Mouse (Mus musculus) T-helper 2 cell (primary cell): Measurements from ENCODE around the gene Timd4.

Experiments
- in situ Hi-C: fragments of 300-600 bp; cut with MboI, MseI; formaldehyde crosslinking; loops from one replicate; pipeline ENCODE4 v1.15.1; 2025; ENCODE audit warnings: high pct_unique_total_duplicates

Gene Timd4

DNA sequence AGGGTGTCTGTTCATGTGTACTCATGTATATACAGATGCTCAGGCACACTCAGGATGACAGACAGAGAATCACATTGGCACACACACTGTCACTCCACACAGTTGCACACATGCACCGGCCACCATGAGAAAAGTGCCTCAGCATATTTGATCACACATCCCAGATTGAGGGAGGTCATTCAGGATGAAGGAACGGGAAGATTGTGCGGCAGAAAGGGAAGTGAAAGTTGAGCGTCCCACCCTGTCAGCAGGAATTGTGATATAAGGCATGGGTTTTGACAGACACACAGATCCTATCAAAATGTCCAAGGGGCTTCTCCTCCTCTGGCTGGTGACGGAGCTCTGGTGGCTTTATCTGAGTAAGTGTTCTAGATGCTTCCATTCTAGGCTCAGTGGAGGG is at the start of gene Timd4:
Gene Timd4, plus strand, starts transcription at position 290 of the 400 bp plus-strand sequence.
- in situ Hi-C loops = no loop called here

DNA sequence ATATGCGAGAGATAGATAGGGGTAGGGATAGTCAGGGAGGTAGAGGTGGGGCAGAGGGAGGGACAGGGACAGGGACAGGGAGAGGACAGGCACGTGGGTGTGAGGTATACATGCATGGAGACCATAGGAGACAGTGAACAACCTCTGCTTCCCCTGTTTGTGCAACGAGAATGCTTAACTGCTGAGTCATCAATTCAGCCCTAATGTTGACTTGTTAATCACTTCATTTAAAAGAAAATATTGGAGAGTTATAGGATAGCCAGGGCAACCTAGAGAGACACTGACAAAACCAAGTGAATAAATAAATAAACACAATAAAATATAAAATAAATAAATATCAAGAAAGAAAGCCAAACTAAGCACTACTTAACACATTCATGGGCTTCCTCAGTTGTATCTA is 33.7 kb upstream of the Timd4 start:
- in situ Hi-C loops = no loop called here

GRCm38 (mm10) chr11:46779811-46780210 is 30.8 kb upstream of the Timd4 start:
- in situ Hi-C loops = no loop called here

DNA sequence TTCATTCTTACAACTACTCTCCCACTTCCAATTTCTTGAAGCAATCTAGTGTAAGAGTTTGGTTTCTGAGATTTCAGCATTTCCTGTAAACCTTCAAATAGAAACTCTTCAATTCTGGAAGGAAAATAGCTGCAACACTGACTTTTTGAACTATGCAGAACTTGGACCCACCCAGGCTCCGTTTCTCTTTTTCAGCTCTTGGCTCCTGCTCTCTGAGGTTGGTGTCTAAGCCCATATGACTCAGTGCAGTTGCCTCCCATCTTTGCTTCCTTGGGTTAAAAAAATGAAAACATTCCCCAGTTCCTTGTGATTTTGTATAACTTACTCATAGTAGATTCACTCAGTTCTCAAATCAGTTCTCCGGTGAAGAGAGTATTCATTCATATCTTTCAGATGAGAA is 6.2 kb upstream of the Timd4 start:
- in situ Hi-C loops = loop anchor here (10.0 kb wide), 1 partner anchor 1240 kb away; no protein-coding TSS in a partner anchor

DNA sequence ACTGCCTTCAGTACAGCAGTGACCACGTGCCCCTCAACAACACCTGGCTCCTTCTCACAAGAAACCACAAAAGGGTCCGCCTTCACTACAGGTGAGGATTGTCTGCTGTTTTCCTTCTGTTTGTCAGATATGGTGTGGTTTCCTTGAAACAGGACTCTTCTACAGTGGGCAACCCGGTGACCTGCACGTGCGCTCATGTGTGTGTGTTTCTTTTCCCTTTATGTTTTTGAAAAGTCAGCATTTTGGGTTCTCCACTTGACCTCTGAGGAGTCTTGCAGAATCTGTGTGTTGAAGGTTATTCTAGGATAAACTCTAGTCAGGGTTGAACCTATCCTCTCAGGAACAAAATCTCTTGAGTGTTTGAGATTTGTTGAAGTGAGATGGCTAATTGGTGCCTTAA is 7.1 kb downstream of the Timd4 start:
- in situ Hi-C loops = no loop called here

DNA sequence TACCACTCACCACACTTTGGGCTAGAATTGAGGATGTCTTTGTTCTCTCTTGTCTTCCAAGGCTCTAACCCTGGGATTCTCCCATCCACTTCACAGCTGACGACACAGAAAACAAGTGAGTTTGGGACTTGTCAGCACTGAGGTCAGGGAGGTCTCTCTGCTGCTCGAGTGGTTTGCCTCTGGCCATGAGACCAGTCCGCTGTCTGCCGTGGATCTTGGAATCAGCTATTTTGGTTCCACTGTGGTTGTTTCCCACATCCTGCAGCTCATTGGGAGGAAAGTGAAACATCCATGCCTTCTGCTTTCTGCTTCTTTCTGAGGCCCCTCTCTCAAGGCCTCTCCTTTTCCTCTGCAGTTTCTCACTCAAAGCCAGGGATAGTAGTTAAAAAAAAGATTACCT is 9.3 kb downstream of the Timd4 start:
- in situ Hi-C loops = no loop called here

DNA sequence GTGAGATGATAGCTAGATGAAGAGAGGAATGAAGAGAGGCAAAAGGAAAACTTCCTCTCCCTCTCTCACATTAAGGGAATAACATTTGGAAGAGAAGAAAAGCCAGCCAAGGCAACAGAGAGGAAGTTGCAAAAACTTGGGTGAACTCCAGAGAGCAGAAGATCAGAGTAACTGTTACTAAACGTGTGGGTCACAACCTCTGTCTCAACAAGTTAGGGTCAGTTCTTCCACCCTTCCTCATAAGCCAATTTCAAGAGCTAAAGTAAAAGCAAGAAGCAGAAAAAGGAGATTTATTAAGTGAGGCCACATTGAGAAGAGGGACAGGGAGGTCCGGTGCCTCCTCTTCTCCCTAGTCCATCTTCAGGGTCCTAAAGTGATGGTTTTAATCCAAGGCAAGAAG is 19.7 kb downstream of the Timd4 start:
- in situ Hi-C loops = no loop called here

- in situ Hi-C loops = no loop called here
These were observed 24.5 kb downstream of the Timd4 start for GRCm38 (mm10) chr11:46835080-46835479.

- in situ Hi-C loops = no loop called here
These were observed 31.6 kb downstream of the Timd4 start for GRCm38 (mm10) chr11:46842015-46842726.

DNA sequence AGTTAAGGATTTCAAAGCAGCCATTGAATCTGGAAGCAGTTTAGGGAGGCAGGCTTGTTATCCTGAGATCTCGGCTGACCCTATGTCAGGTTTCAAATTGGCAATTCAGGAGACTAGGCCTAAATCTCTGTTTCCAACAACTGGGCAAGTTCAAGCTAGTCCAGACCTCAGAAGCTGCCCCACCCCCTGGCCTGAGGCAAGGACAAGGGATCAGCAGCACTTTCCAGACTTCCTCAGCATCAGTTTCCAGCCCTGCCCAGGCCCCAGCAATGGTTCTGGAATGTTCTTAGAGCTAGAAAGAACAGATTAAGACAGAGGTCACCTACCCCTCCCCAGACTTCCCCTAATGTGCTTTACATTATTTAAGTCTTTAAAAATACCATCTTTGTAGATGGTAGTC is 36.1 kb downstream of the Timd4 start:
- in situ Hi-C loops = no loop called here

- in situ Hi-C loops = no loop called here
These were observed 37.2 kb downstream of the Timd4 start for GRCm38 (mm10) chr11:46847827-46848220.

DNA sequence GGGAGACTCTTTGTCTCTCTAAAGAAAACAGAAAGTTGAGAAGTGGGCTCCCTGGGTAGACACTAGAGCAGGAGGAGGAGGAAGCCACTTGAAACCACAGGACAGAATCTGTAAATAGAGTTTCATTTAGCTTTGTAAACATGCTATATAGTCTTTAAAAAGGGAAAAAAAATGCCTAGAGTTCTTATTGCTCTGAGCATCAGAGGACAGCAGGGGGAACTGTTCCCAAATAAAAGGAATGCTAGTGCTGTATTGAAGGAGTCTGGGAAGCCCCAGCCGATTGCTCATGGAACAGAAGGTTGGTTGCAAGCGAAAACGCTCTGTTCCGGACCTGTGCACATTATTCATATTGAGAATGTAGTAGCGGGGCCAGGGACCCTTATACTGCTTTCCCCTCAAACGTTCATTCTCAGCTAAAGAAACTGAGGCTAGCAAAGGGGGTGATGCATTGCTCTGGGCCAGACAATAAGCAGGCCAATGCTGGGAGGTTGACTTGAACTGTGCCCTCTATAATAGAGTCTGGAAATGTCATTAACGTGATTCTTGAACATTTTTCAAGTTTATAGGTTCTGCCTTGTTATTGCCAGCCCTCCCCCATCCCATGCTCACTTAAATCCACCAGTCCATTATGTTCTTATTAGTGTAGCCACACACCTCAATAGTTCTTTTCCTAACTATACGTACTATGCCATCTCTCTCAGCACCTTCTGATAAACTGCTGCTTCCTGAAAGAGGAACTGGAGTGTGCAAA is 37.8 kb downstream of the Timd4 start:
- in situ Hi-C loops = no loop called here

DNA sequence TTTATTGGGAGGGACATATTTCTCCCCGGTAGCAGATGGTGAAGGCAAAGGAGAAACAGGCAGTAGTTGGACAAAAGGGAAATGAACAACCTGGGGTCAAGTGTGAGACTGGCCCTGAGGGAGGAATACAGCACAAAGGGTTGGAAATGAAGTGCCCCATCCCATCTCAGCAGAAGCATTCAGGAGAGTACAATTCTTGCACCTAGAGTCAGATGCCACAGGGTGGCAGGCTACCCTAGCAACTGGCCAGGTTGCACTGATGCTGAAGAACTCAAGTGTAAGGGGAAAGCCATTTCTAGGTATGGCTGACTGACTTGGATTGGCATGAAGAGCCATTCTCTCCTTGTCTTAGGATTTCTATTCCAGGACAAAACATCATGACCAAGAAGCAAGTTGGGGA is 54.2 kb downstream of the Timd4 start:
- in situ Hi-C loops = no loop called here

DNA sequence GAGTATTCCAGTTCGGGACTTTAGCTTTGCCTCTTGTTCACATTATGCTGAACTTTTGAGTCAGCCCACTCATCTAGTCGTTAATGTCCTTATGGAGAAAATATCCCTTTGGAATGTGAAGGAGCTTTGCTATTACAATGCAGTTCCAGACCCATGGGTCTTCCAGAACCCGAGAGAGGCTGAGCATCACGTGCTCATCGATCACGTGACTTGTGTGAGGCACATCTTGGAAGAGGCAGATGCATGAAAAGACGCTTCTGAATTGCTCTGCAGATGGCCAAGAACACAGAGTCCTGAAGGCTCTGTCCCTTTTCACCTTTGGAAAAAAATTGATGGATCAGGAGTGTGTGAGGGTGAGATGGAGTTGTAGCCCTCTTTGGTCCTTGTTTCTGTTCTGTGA is 58.0 kb downstream of the Timd4 start:
- in situ Hi-C loops = no loop called here

DNA sequence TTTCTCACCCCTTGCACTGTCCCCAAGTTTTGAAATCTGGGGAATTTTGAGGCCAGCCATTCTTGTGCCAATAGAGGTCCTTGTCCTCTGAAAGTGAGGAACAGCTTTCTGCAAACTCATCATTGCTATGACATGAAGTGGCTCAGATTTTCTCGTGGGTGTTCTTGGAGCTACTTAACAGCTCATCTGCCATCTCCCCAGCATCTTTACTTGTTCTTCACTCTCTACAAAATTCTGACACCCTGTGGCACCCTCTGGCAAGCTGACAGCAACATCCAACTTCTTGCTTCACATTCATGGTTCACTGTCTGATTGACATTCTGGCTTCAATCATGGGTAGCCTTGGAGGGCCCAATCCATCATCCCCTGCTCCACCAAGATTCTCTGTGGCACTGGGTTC is 65.2 kb downstream of the Timd4 start:
- in situ Hi-C loops = no loop called here

GRCm38 (mm10) chr11:46882456-46882855 is 71.9 kb downstream of the Timd4 start:
- in situ Hi-C loops = no loop called here

- in situ Hi-C loops = no loop called here
These were observed 78.5 kb downstream of the Timd4 start for GRCm38 (mm10) chr11:46889093-46889492.
